Mouse (Mus musculus): ENCODE results near the gene Rnd2.

DNA sequence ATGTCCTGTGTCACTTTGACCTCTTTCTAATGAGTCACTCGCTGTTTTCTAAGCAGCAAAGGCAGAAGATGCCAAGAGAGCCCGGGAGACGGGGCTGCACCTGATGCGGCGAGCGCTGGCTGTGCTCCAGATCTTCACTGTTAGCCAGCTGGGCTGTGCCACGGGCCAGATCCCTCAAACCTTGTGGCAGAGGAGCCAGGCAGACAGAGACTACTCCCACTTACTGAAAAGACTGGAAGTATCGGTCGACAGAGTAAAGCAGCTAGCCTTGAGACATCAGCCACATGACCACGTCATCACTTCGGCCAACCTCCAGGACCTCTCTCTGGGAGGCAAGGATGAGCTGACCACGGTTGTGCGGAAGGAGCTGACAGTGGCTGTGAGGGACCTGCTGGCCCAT lies 31.4 kb upstream of the Rnd2 start:
- TF ChIP-seq CTCF (IDR thresholded peaks at IDR 0.05; ENCODE audit: low read depth), result no peak
- no peak for TF ChIP-seq EP300 (IDR thresholded peaks at IDR 0.05; ENCODE audit: low read depth)
